8 mouse cellular contexts compared by ENCODE assay signal in genomic region chr6:97526092-97526491, GRCm38 (mm10).
DNase-seq lines count a peak whose midpoint lies in the region; ATAC-seq and TF ChIP-seq lines count a peak whose summit lies in the region.

No protein-coding gene starts in this region.

- H3K27me3 ChIP-seq in forebrain, embryonic 10.5 days (ENCODE audit: poor library complexity, severe bottlenecking), result peaks cover 15% of the 10 kb centered on the region
- H3K27me3 ChIP-seq in forebrain, embryonic 16.5 days (replicated peaks; ENCODE audit: control insufficient read depth, insufficient read depth, low read length), result no peaks in the 10 kb centered on the region
- no peaks in the 10 kb centered on the region for H3K27me3 ChIP-seq in testis, adult 2 months (ENCODE audit: control insufficient read depth, insufficient read depth, low read length)
- H3K27me3 ChIP-seq in liver, embryonic 14.5 days (ENCODE audit: control insufficient read depth, insufficient read depth, low read length), result no peaks in the 10 kb centered on the region
- H3K27me3 ChIP-seq in small intestine, adult 2 months (ENCODE audit: control insufficient read depth, insufficient read depth, low read length), result no peaks in the 10 kb centered on the region

- H3K9me3 ChIP-seq in forebrain, embryonic 10.5 days, result no peaks in the 10 kb centered on the region
- no peaks in the 10 kb centered on the region for H3K9me3 ChIP-seq in forebrain, embryonic 16.5 days (ENCODE audit: control insufficient read depth, low read length)
- no peaks in the 10 kb centered on the region for H3K9me3 ChIP-seq in liver, embryonic 14.5 days (ENCODE audit: control insufficient read depth, low read length)

- no peak for TF ChIP-seq EP300 in liver, embryonic 14.5 days (IDR thresholded peaks at IDR 0.05; ENCODE audit: low read depth)

- H3K4me1 ChIP-seq in forebrain, embryonic 10.5 days, result peaks cover 28% of the 10 kb centered on the region
- peaks cover 35% of the 10 kb centered on the region for H3K4me1 ChIP-seq in forebrain, embryonic 16.5 days (replicated peaks; ENCODE audit: control insufficient read depth, insufficient read depth, low read length)
- H3K4me1 ChIP-seq in testis, adult 2 months (ENCODE audit: control insufficient read depth, insufficient read depth, low read length), result no peaks in the 10 kb centered on the region
- no peaks in the 10 kb centered on the region for H3K4me1 ChIP-seq in liver, embryonic 14.5 days (replicated peaks; ENCODE audit: control insufficient read depth in 2 of 2, insufficient read depth in 2 of 2, low read length in 1 of 2)
- H3K4me1 ChIP-seq in small intestine, adult 2 months (ENCODE audit: control insufficient read depth, insufficient read depth, insufficient read length, low read length), result peaks cover 3% of the 10 kb centered on the region; the same call in 1 of the 2 replicates

- no peak overlapping the region for H3K9ac ChIP-seq in forebrain, embryonic 16.5 days (replicated peaks; ENCODE audit: low read depth, low read length)
- H3K9ac ChIP-seq in liver, embryonic 14.5 days (replicated peaks), result no peak overlapping the region

- no peak for TF ChIP-seq POLR2A in testis, adult 2 months (IDR thresholded peaks at IDR 0.05; ENCODE audit: control insufficient read depth, low read depth, low read length)
- no peak for TF ChIP-seq POLR2A in small intestine, adult 2 months (IDR thresholded peaks at IDR 0.05; ENCODE audit: low read depth, low read length)

- no peak overlapping the region for H3K4me2 ChIP-seq in forebrain, embryonic 16.5 days (ENCODE audit: low read length)
- H3K4me2 ChIP-seq in liver, embryonic 14.5 days (ENCODE audit: low read depth), result no peak overlapping the region

- no peaks in the 10 kb centered on the region for H3K36me3 ChIP-seq in forebrain, embryonic 10.5 days (replicated peaks)
- H3K36me3 ChIP-seq in forebrain, embryonic 16.5 days (ENCODE audit: control insufficient read depth, insufficient read depth), result no peaks in the 10 kb centered on the region
- no peaks in the 10 kb centered on the region for H3K36me3 ChIP-seq in testis, adult 2 months (ENCODE audit: control insufficient read depth, insufficient read depth, low read length)
- H3K36me3 ChIP-seq in liver, embryonic 14.5 days (replicated peaks; ENCODE audit: control insufficient read depth, insufficient read depth, low read depth), result no peaks in the 10 kb centered on the region
- H3K36me3 ChIP-seq in small intestine, adult 2 months (ENCODE audit: control insufficient read depth, insufficient read depth, low read length), result no peaks in the 10 kb centered on the region

- no peak overlapping the region for H3K4me3 ChIP-seq in forebrain, embryonic 10.5 days
- no peak overlapping the region for H3K4me3 ChIP-seq in forebrain, embryonic 16.5 days (replicated peaks; ENCODE audit: low read length)
- H3K4me3 ChIP-seq in testis, adult 2 months (ENCODE audit: control insufficient read depth, low read depth, low read length), result no peak overlapping the region
- H3K4me3 ChIP-seq in liver, embryonic 14.5 days (ENCODE audit: insufficient read depth in 1 of 2, low read depth in 2 of 2, low read length in 2 of 2), result no peak overlapping the region
- no peak overlapping the region for H3K4me3 ChIP-seq in small intestine, adult 2 months (ENCODE audit: low read depth, low read length)

- no peak for ATAC-seq in forebrain, embryonic 16.5 days
- no peak for ATAC-seq in liver, embryonic 14.5 days (ENCODE audit: insufficient read depth)

- H3K27ac ChIP-seq in forebrain, embryonic 10.5 days, result no peak overlapping the region
- H3K27ac ChIP-seq in forebrain, embryonic 16.5 days (ENCODE audit: low read length), result no peak overlapping the region
- H3K27ac ChIP-seq in testis, adult 2 months (ENCODE audit: control insufficient read depth, insufficient read depth, low read depth, low read length), result no peak overlapping the region
- H3K27ac ChIP-seq in liver, embryonic 14.5 days, result no peak overlapping the region
- no peak overlapping the region for H3K27ac ChIP-seq in small intestine, adult 2 months (ENCODE audit: insufficient read depth, low read depth, low read length)

- peak; percentile 76; the same call in 1 of the 2 replicates for TF ChIP-seq CTCF in testis, adult 2 months (IDR thresholded peaks at IDR 0.05; ENCODE audit: control insufficient read depth, insufficient read depth, insufficient replicate concordance, low read depth, low read length)
- TF ChIP-seq CTCF in liver, embryonic 14.5 days (IDR thresholded peaks at IDR 0.05; ENCODE audit: low read depth), result peak; percentile 81
- peak; percentile 93; the same call in 1 of the 2 replicates for TF ChIP-seq CTCF in small intestine, adult 2 months (IDR thresholded peaks at IDR 0.05; ENCODE audit: extremely low read depth, insufficient read length, insufficient replicate concordance, low read depth, low read length)

- peak; percentile 38 for DNase-seq in forebrain, embryonic 10.5 days (ENCODE audit: extremely low spot score, low spot score)
- no peak for DNase-seq in testis, postnatal 14 days (ENCODE audit: low spot score)
- peak; percentile 29 for DNase-seq in cerebellum, adult 9-10 months
- DNase-seq in gastrocnemius, postnatal 10 days, result peak; percentile 53
- DNase-seq in liver, embryonic 14.5 days (ENCODE audit: low read depth in 3 of 3, low spot score in 3 of 3), result peak in 1 of 3 experiments; percentile 12

- 22% methylated on average over 8 of the region's 8 CpGs for whole genome bisulfite sequencing in forebrain, embryonic 10.5 days
- WGBS in forebrain, embryonic 16.5 days, result 21% methylated on average over 8 of the region's 8 CpGs
- WGBS in liver, embryonic 14.5 days (ENCODE audit: insufficient replicate concordance), result 14% methylated on average over 8 of the region's 8 CpGs
- 21% methylated on average over 8 of the region's 8 CpGs for WGBS in small intestine, adult 2 months
